Mouse (Mus musculus) lung, embryonic 16.5 days (tissue): ENCODE measurements around the gene St8sia6. TPM values are rescaled to one million over a fixed set of nuclear protein-coding genes. Genes with fewer than 3 reads are reported as not detected.
"Not testable (repeated sequence)": the region's sequence is repeated elsewhere in the genome, so short reads cannot be mapped to it uniquely, and the experiment has no call there.

Experiments used
- ATAC-seq: fragments of 200-750 bp; cut with Nextera tagmentation; 2 replicates; pipeline ENCODE4 v1.8.0; 2017; ENCODE audit warnings: low read depth, mild to moderate bottlenecking, moderate library complexity
- H3K27ac ChIP-seq: fragments of 300-500 bp; sonication (generic); 2 replicates; pipeline ENCODE4 v1.5.1; 2014; ENCODE audit warnings: mild to moderate bottlenecking, control low read depth, low read length
- H3K27me3 ChIP-seq: fragments of 300-500 bp; sonication (generic); 2 replicates; pipeline ENCODE4 v1.6.1; 2014; ENCODE audit warnings: low read depth, low read length, mixed read lengths; ENCODE audit not compliant: control insufficient read depth, insufficient read depth
- H3K36me3 ChIP-seq: fragments of 300-500 bp; sonication (generic); 2 replicates; pipeline ENCODE4 v1.6.1; 2014; ENCODE audit warnings: low read length; ENCODE audit not compliant: control insufficient read depth, insufficient read depth
- H3K4me1 ChIP-seq: fragments of 300-500 bp; sonication (generic); replicated peaks from 2 replicates; pipeline ENCODE4 v1.6.1; 2014; ENCODE audit warnings: low read length, mixed read lengths; ENCODE audit not compliant: control insufficient read depth, insufficient read depth
- H3K4me2 ChIP-seq: fragments of 300-500 bp; sonication (generic); 2 replicates; pipeline ENCODE4 v1.6.1; 2014; ENCODE audit warnings: low read depth, low read length, control low read depth
- H3K4me3 ChIP-seq: fragments of 300-500 bp; sonication (generic); 2 replicates; pipeline ENCODE4 v1.5.1; 2014; ENCODE audit warnings: mild to moderate bottlenecking, low read length, control low read depth
- H3K9ac ChIP-seq: fragments of 300-500 bp; sonication (generic); 2 replicates; pipeline ENCODE4 v1.6.1; 2014; ENCODE audit warnings: low read length, control low read depth
- H3K9me3 ChIP-seq: fragments of 300-500 bp; sonication (generic); 2 replicates; pipeline ENCODE4 v1.6.1; 2016; ENCODE audit warnings: low read length; ENCODE audit not compliant: control insufficient read depth
- WGBS: fragments of 180-500 bp; shearing (Covaris S2); extraction: QIAGEN DNeasy Blood & Tissue Kit; methylation state at CpG from one replicate; pipeline ENCODE4 v1.1.7; 2014; 5-methylcytosine and 5-hydroxymethylcytosine counted together
- polyA plus RNA-seq: library from polyadenylated mRNA; unstranded; fragments of >200 nt; fragmentation: Nextera tagmentation; extraction: Ambion mirVana; gene quantifications from 2 replicates; pipeline ENCODE4 v1.2.1, GENCODE M21; 2015

Gene St8sia6
- polyA plus RNA-seq, 1 experiment from 2014 or later: 0.78 TPM

DNA sequence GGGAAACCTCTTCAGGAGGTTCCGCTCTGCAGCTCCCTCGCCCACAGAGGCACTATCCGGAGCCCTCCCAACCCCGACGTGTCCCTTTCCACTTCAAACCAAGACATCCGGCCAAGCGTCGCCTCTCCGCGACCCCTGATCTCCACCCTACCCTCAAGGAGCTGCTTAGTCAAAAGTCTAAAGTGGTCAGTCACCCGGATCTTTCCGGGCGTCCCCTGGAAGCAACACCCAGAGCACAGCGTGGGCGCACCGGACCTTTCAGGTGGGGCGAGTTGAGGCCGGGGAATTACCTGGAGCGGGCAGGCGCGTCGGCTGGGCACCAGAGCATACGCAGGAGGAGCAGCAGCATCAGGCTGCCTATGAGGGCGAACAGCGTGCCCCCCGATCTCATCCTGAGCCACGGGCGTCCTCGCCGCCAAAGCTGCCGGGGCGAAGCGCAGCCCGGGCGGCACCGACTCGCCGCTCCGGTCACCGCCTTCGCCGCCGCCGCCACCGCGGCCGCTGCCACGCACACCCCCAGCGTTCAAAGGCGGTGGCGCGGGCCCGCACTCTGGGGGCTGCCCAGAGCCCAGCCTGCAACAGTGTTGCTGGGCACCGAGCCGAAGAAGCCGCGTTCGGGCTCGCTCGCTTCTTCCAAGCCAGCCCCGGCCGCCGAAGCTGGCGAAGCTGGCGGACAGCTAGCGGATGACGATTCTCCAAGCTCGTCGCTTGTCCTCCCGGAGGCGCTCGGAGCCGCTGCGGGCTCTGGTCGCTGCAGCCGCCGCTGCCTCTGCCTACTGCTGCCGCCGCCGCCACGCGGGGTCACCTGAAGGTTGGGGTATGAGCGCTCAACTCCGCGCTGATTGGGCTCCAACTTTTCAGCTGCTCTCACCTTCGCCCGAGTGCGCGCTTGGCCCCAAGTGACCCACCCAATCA is 553 bp downstream of the St8sia6 start:
- H3K27me3 ChIP-seq: peaks cover 20% of the 10 kb centered on the region
- H3K36me3 ChIP-seq: no peaks in the 10 kb centered on the region
- under 1% methylated on average over 47 of the region's 89 CpGs for WGBS
- no peak overlapping the region for H3K27ac ChIP-seq
- no peaks in the 10 kb centered on the region for H3K9me3 ChIP-seq
- H3K4me3 ChIP-seq: peak overlapping the region; percentile 68
- H3K4me2 ChIP-seq: peak overlapping the region; percentile 98
- H3K4me1 ChIP-seq: peaks cover 4% of the 10 kb centered on the region
- peak; percentile 84 for ATAC-seq
- H3K9ac ChIP-seq: peak overlapping the region; percentile 67

GRCm38 (mm10) chr2:13792256-13793005 is 1.4 kb downstream of the St8sia6 start:
- peaks cover 20% of the 10 kb centered on the region for H3K27me3 ChIP-seq
- H3K36me3 ChIP-seq: no peaks in the 10 kb centered on the region
- ATAC-seq: no peak
- no peak overlapping the region for H3K27ac ChIP-seq
- H3K4me1 ChIP-seq: peaks cover 4% of the 10 kb centered on the region
- H3K9ac ChIP-seq: no peak overlapping the region
- peak overlapping the region; percentile 98 for H3K4me2 ChIP-seq
- peak overlapping the region; percentile 68 for H3K4me3 ChIP-seq
- no peaks in the 10 kb centered on the region for H3K9me3 ChIP-seq
- 34% methylated on average over 13 of the region's 13 CpGs for WGBS

- peaks cover 20% of the 10 kb centered on the region for H3K27me3 ChIP-seq
- ATAC-seq: no peak
Measured at GRCm38 (mm10) chr2:13791598-13791997, 2.3 kb downstream of the St8sia6 start.

DNA sequence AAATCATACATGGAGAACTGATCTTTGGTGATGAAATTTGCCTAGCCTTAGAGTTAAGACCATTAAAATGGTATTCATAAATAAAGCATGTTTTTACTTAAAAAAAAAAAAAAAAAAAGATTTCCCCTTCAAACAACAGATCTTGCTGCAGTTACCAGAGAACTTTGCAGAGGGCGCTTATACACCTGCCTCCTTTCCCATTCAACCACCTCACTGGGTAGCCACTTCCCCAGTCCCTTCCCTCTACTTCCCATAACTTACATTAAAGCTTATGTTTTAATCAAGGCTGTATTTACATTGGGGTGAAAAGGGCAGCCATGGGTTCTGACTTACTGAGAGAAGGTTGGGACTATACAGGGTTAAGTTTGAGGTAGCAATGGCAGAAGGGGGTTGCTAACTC is 4.5 kb downstream of the St8sia6 start:
- Histone ChIP-seq H3K4me3 (no peak overlapping the region), H3K36me3 (no peaks in the 10 kb centered on the region), H3K27me3 (peaks cover 16% of the 10 kb centered on the region), H3K4me1 (peaks cover 4% of the 10 kb centered on the region), H3K9me3 (no peaks in the 10 kb centered on the region), H3K9ac (no peak overlapping the region), H3K27ac (no peak overlapping the region), H3K4me2 (no peak overlapping the region)
- ATAC-seq: no peak
- 46% methylated on average over 1 of the region's 1 CpGs for WGBS

More at GRCm38 (mm10) chr2:13791598-13791997, 2.3 kb downstream of the St8sia6 start:
- no peak overlapping the region for H3K9ac ChIP-seq
- H3K27ac ChIP-seq: no peak overlapping the region
- H3K9me3 ChIP-seq: no peaks in the 10 kb centered on the region
- H3K4me1 ChIP-seq: peaks cover 4% of the 10 kb centered on the region
- no peak overlapping the region for H3K4me3 ChIP-seq
- WGBS: 68% methylated on average over 7 of the region's 7 CpGs
- no peak overlapping the region for H3K4me2 ChIP-seq
- no peaks in the 10 kb centered on the region for H3K36me3 ChIP-seq

DNA sequence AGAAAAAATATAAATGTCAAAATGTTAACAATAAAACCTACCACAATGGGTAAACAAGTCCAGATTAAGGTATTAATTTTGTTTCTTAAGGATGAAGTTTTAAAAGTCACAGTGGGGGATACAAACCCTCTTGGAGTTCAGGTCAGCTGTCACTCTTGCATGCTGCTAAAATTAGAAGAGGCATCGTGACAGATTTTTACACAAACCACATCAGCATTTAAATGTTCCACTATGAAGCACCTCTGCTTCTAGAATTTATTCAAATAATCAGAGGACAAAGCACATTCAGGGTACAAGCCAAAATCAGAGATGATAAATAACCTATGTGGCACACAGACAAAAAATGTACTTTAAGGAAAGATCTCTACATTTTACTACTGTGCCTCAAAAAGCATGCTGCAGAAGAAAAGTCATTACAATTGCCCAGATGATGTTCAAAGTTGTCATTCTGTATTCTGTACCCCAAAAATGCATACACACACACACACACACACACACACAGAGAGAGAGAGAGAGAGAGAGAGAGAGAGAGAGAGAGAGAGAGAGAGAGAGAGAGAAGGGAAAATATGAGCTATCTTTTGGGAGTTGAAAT is 7.2 kb downstream of the St8sia6 start:
- 59% methylated on average over 1 of the region's 1 CpGs for WGBS
- Histone ChIP-seq H3K36me3 (no peaks in the 10 kb centered on the region), H3K4me2 (no peak overlapping the region)

DNA sequence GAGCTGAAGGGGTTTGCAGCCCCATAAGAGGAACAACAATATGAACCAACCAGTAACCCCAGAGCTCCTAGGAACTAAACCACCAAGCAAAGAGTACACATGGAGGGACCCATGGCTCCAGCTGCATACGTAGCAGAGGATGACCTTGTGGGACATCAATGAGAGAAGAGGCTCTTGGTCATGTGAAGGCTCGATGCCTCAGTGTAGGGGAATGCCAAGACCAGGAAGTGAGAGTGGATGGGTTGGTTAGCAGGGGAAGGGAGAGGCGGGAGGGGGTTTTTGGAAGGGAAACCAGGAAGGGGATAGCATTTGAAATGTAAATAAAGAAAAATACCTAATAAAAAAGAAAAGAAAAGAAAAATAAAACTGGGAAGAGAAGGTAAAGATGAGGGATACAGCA is 7.9 kb downstream of the St8sia6 start:
- not testable (repeated sequence) for H3K27me3 ChIP-seq, ATAC-seq, H3K9ac ChIP-seq, H3K27ac ChIP-seq, H3K36me3 ChIP-seq, H3K4me2 ChIP-seq, H3K9me3 ChIP-seq, H3K4me3 ChIP-seq, H3K4me1 ChIP-seq
- whole genome bisulfite sequencing: 46% methylated on average over 3 of the region's 3 CpGs

More for the DNA sequence above, 7.2 kb downstream of the St8sia6 start:
- Histone ChIP-seq H3K4me3 (no peak overlapping the region), H3K9ac (no peak overlapping the region), H3K9me3 (no peaks in the 10 kb centered on the region), H3K27me3 (no peaks in the 10 kb centered on the region), H3K4me1 (no peaks in the 10 kb centered on the region), H3K27ac (no peak overlapping the region)
- ATAC-seq: no peak

- H3K27ac ChIP-seq: no peak overlapping the region
Measured at GRCm38 (mm10) chr2:13785247-13785646, 8.6 kb downstream of the St8sia6 start.

GRCm38 (mm10) chr2:13784448-13784847 is 9.4 kb downstream of the St8sia6 start:
- Histone ChIP-seq H3K27ac (no peak overlapping the region), H3K27me3 (no peaks in the 10 kb centered on the region), H3K4me2 (no peak overlapping the region), H3K4me3 (no peak overlapping the region), H3K9ac (no peak overlapping the region), H3K36me3 (no peaks in the 10 kb centered on the region), H3K9me3 (no peaks in the 10 kb centered on the region), H3K4me1 (no peaks in the 10 kb centered on the region)
- 92% methylated on average over 1 of the region's 1 CpGs for WGBS
- ATAC-seq: no peak

More at GRCm38 (mm10) chr2:13785247-13785646, 8.6 kb downstream of the St8sia6 start:
- no peak overlapping the region for H3K4me2 ChIP-seq
- H3K27me3 ChIP-seq: no peaks in the 10 kb centered on the region
- 74% methylated on average over 2 of the region's 2 CpGs for WGBS
- H3K9ac ChIP-seq: no peak overlapping the region
- no peaks in the 10 kb centered on the region for H3K9me3 ChIP-seq
- no peak overlapping the region for H3K4me3 ChIP-seq
- ATAC-seq: no peak
- H3K4me1 ChIP-seq: no peaks in the 10 kb centered on the region
- no peaks in the 10 kb centered on the region for H3K36me3 ChIP-seq

DNA sequence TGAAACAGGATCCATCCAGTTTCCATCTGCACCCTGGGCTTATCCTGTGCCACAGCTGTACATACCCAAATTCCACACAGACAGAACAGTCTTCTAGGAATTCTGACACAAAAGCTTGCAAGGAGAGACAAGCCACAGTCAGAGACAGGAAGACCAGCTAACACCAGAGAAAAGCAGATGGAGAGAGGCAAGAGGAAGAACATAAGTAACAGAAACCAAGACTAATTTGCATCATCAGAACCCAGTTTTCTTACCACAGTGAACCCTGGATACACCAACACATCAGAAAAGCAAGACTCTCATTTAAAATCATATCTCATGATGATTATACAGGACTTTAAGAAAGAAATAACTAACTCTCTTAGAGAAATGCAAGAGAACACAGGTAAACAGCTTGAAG is 16.8 kb downstream of the St8sia6 start:
- Histone ChIP-seq H3K27me3 (no peaks in the 10 kb centered on the region), H3K4me1 (no peaks in the 10 kb centered on the region), H3K9me3 (no peaks in the 10 kb centered on the region), H3K9ac (no peak overlapping the region), H3K4me2 (no peak overlapping the region), H3K4me3 (no peak overlapping the region), H3K27ac (no peak overlapping the region), H3K36me3 (no peaks in the 10 kb centered on the region)
- no peak for ATAC-seq
